Mouse (Mus musculus) cerebellum, adult 2 months (tissue): ENCODE measurements around the gene Dtx1.

Source experiments
- CTCF ChIP-seq: fragments of 200-500 bp; IDR thresholded peaks from 2 replicates; pipeline ENCODE4 v1.5.1; 2011; ENCODE audit warnings: low read depth, mild to moderate bottlenecking, control low read depth, low read length, moderate library complexity, borderline replicate concordance; ENCODE audit not compliant: insufficient read depth
- POLR2A ChIP-seq: fragments of 200-500 bp; IDR thresholded peaks from 2 replicates; pipeline ENCODE4 v1.6.1; 2011; ENCODE audit warnings: low read length, control low read depth, borderline replicate concordance; ENCODE audit not compliant: insufficient read depth

- TF ChIP-seq POLR2A (no peak), CTCF (no peak)
Measured at GRCm38 (mm10) chr5:120694695-120695074, 17.0 kb downstream of the Dtx1 start.
